Mouse (Mus musculus) heart, embryonic 14.5 days (tissue): ENCODE results near the gene Gm28048. TPM values are rescaled to one million over a fixed set of nuclear protein-coding genes. Genes with fewer than 3 reads are reported as not detected.

Experiments used
- ATAC-seq: fragments of 200-750 bp; cut with Nextera tagmentation; 2 replicates; pipeline ENCODE4 v1.8.0; 2017; ENCODE audit warnings: low read depth, moderate TSS enrichment; ENCODE audit not compliant: insufficient number of reproducible peaks, insufficient read depth, low FRiP score
- H3K27ac ChIP-seq, 2 experiments: fragments of 200-500 bp in 1 of 2; fragments of 300-500 bp in 1 of 2; sonication (generic) in 1 of 2; replicated peaks in 1 of 2; 2 replicates each; pipeline ENCODE4 v1.5.1; 2012 to 2014; ENCODE audit warnings: low read depth in 2 of 2, low read length in 2 of 2, control low read depth in 1 of 2, mild to moderate bottlenecking in 1 of 2, mixed read lengths in 1 of 2; ENCODE audit not compliant: control insufficient read depth in 1 of 2, insufficient read depth in 1 of 2
- H3K27me3 ChIP-seq: fragments of 300-500 bp; sonication (generic); 2 replicates; pipeline ENCODE4 v1.6.1; 2014; ENCODE audit warnings: mild to moderate bottlenecking, low read length, control low read depth; ENCODE audit not compliant: control insufficient read depth, insufficient read depth
- H3K36me3 ChIP-seq: fragments of 300-500 bp; sonication (generic); 2 replicates; pipeline ENCODE4 v1.6.1; 2014; ENCODE audit warnings: mild to moderate bottlenecking, control low read depth, low read length, mixed read lengths; ENCODE audit not compliant: control insufficient read depth, insufficient read depth
- H3K4me1 ChIP-seq, 2 experiments: fragments of 200-500 bp in 1 of 2; fragments of 300-500 bp in 1 of 2; sonication (generic) in 1 of 2; 2 replicates each; pipeline ENCODE4 v1.6.1; 2012 to 2014; ENCODE audit warnings: low read length in 2 of 2, control low read depth in 1 of 2, mixed read lengths in 1 of 2; ENCODE audit not compliant: control insufficient read depth in 2 of 2, insufficient read depth in 2 of 2
- H3K4me2 ChIP-seq: fragments of 300-500 bp; sonication (generic); 2 replicates; pipeline ENCODE4 v1.6.1; 2014; ENCODE audit warnings: mild to moderate bottlenecking, low read length
- H3K4me3 ChIP-seq, 2 experiments: fragments of 200-500 bp in 1 of 2; fragments of 300-500 bp in 1 of 2; sonication (generic) in 1 of 2; 2 replicates each; pipeline ENCODE4 v1.5.1; 2012 to 2014; ENCODE audit warnings: low read length in 2 of 2, mild to moderate bottlenecking in 2 of 2, control low read depth in 1 of 2, low read depth in 1 of 2, moderate library complexity in 1 of 2; ENCODE audit not compliant: control insufficient read depth in 1 of 2, insufficient read depth in 1 of 2
- H3K9ac ChIP-seq: fragments of 300-500 bp; sonication (generic); 2 replicates; pipeline ENCODE4 v1.6.1; 2014; ENCODE audit warnings: mild to moderate bottlenecking, low read length
- H3K9me3 ChIP-seq: fragments of 300-500 bp; sonication (generic); 2 replicates; pipeline ENCODE4 v1.6.1; 2016; ENCODE audit warnings: low read length, control low read depth; ENCODE audit not compliant: control insufficient read depth
- WGBS: fragments of 180-500 bp; shearing (Covaris S2); extraction: QIAGEN DNeasy Blood & Tissue Kit; methylation state at CpG from one replicate; pipeline ENCODE4 v1.1.7; 2014; 5-methylcytosine and 5-hydroxymethylcytosine counted together
- polyA plus RNA-seq: library from polyadenylated mRNA; unstranded; fragments of >200 nt; fragmentation: Nextera tagmentation; extraction: Ambion mirVana; gene quantifications from 2 replicates; pipeline ENCODE4 v1.2.1, GENCODE M21; 2014

The Gm28048 gene
- polyA plus RNA-seq, 1 experiment from 2014 or later = 8.1 TPM

GRCm38 (mm10) chr11:22830684-22831083 lies 151.2 kb downstream of the Gm28048 start:
- Histone ChIP-seq H3K9ac (no peak overlapping the region), H3K36me3 (no peaks in the 10 kb centered on the region), H3K4me2 (no peak overlapping the region), H3K27me3 (no peaks in the 10 kb centered on the region), H3K9me3 (no peaks in the 10 kb centered on the region), H3K4me1 (peaks cover 3 to 13% of the 10 kb centered on the region in 2 experiments; a peak in 3 of 4 replicates), H3K27ac (no peak overlapping the region), H3K4me3 (no peak overlapping the region)
- ATAC-seq = no peak
- WGBS = 67% methylated on average over 6 of the region's 6 CpGs

DNA sequence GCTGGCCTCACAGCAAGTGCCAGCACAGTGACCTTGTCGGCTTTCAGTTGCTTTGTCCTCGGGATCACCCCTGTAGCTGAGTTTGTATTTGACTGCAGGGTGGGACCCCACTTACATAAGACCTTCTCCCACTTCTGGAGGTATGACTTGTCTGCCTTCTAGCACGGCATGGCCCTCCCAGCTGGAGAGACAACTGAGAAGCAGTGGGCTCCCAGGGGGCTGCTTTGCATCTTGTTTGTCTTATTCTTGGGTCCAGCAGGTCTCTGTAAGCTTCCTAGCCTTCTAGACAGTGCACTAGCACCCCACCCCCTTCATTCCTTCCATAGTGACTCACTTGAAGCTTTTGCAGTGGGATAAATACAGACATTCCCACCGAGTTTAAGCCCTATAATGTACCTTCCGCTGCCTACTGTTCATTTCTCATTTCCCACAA lies 151.7 kb downstream of the Gm28048 start:
- H3K9me3 ChIP-seq = no peaks in the 10 kb centered on the region
- H3K9ac ChIP-seq = no peak overlapping the region
- H3K4me2 ChIP-seq = no peak overlapping the region
- 37% methylated on average over 5 of the region's 5 CpGs for WGBS
- no peak overlapping the region for H3K4me3 ChIP-seq
- ATAC-seq = no peak
- no peaks in the 10 kb centered on the region for H3K27me3 ChIP-seq
- H3K27ac ChIP-seq = peak overlapping the region in 1 of 2 experiments; percentile 23; a peak in 1 of 4 replicates
- peaks cover 3 to 10% of the 10 kb centered on the region in 2 experiments; a peak in 3 of 4 replicates for H3K4me1 ChIP-seq
- no peaks in the 10 kb centered on the region for H3K36me3 ChIP-seq

GRCm38 (mm10) chr11:22828988-22829632 lies 152.8 kb downstream of the Gm28048 start:
- WGBS = 97% methylated on average over 15 of the region's 15 CpGs

GRCm38 (mm10) chr11:22827514-22828080 lies 154.3 kb downstream of the Gm28048 start:
- H3K27me3 ChIP-seq = no peaks in the 10 kb centered on the region
- H3K4me1 ChIP-seq = peaks cover 3 to 9% of the 10 kb centered on the region in 2 experiments; a peak in 3 of 4 replicates
- 78% methylated on average over 4 of the region's 4 CpGs for WGBS
- H3K9ac ChIP-seq = no peak overlapping the region
- no peak overlapping the region for H3K4me2 ChIP-seq
- no peaks in the 10 kb centered on the region for H3K9me3 ChIP-seq
- H3K36me3 ChIP-seq = no peaks in the 10 kb centered on the region
- ATAC-seq = no peak
- H3K4me3 ChIP-seq = no peak overlapping the region
- H3K27ac ChIP-seq = no peak overlapping the region

More at GRCm38 (mm10) chr11:22828988-22829632, 152.8 kb downstream of the Gm28048 start:
- H3K27ac ChIP-seq = no peak overlapping the region
- no peak for ATAC-seq
- H3K9me3 ChIP-seq = no peaks in the 10 kb centered on the region
- no peak overlapping the region for H3K9ac ChIP-seq
- H3K27me3 ChIP-seq = no peaks in the 10 kb centered on the region
- H3K36me3 ChIP-seq = no peaks in the 10 kb centered on the region
- no peak overlapping the region for H3K4me2 ChIP-seq
- peaks cover 3 to 9% of the 10 kb centered on the region in 2 experiments; a peak in 3 of 4 replicates for H3K4me1 ChIP-seq
- H3K4me3 ChIP-seq = no peak overlapping the region

DNA sequence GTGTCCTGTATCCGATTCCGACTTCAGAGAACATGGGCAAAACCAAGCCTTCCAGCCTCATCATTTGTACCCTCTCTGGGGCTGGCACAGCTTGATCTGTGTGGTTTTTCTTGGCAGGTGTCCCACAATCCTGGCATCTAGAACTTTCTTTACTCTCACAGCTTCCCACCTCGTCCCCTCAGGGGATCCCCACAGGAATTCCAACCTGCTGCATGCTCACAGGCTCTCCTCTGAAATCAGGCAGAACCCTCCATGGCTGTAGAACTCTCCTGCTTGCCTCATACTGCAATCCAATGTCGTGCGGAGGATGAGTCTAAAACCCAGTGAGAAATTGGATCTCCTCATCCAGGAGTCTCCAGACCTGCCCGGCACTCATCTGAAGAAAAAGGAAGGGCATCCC lies 155.2 kb downstream of the Gm28048 start:
- no peak overlapping the region for H3K4me2 ChIP-seq
- WGBS = 87% methylated on average over 6 of the region's 6 CpGs
- H3K9ac ChIP-seq = no peak overlapping the region
- no peak overlapping the region for H3K4me3 ChIP-seq
- no peaks in the 10 kb centered on the region for H3K27me3 ChIP-seq
- no peak overlapping the region for H3K27ac ChIP-seq
- no peak for ATAC-seq
- peaks cover 3 to 9% of the 10 kb centered on the region in 2 experiments; a peak in 3 of 4 replicates for H3K4me1 ChIP-seq
- H3K36me3 ChIP-seq = no peaks in the 10 kb centered on the region
- no peaks in the 10 kb centered on the region for H3K9me3 ChIP-seq

- Histone ChIP-seq H3K9me3 (no peaks in the 10 kb centered on the region), H3K27ac (no peak overlapping the region), H3K4me1 (peaks cover 3 to 9% of the 10 kb centered on the region in 2 experiments; a peak in 3 of 4 replicates), H3K27me3 (no peaks in the 10 kb centered on the region), H3K36me3 (no peaks in the 10 kb centered on the region), H3K4me3 (no peak overlapping the region), H3K9ac (no peak overlapping the region), H3K4me2 (no peak overlapping the region)
- WGBS = 93% methylated on average over 14 of the region's 14 CpGs
- ATAC-seq = no peak
Observed at GRCm38 (mm10) chr11:22826051-22826450, 155.8 kb downstream of the Gm28048 start.

GRCm38 (mm10) chr11:22825548-22825947 lies 156.3 kb downstream of the Gm28048 start:
- Histone ChIP-seq H3K9me3 (no peaks in the 10 kb centered on the region), H3K4me2 (no peak overlapping the region), H3K9ac (no peak overlapping the region), H3K27me3 (no peaks in the 10 kb centered on the region), H3K4me1 (peaks cover 3 to 5% of the 10 kb centered on the region in 2 experiments; a peak in 3 of 4 replicates), H3K27ac (no peak overlapping the region), H3K4me3 (no peak overlapping the region), H3K36me3 (no peaks in the 10 kb centered on the region)
- WGBS = 100% methylated on average over 1 of the region's 1 CpGs
- no peak for ATAC-seq
